Mouse (Mus musculus) lung, adult 2 months (tissue): ENCODE measurements around the gene Acvr1b.

Experiments
- CTCF ChIP-seq: fragments of 200-500 bp; IDR thresholded peaks from 2 replicates; pipeline ENCODE4 v1.5.1; 2011; ENCODE audit warnings: mild to moderate bottlenecking, low read length, control low read depth; ENCODE audit not compliant: insufficient read depth
- POLR2A ChIP-seq: fragments of 200-500 bp; IDR thresholded peaks from 2 replicates; pipeline ENCODE4 v1.6.1; 2011; ENCODE audit warnings: low read depth, mild to moderate bottlenecking, control low read depth, low read length, borderline replicate concordance; ENCODE audit errors: extremely low read depth

- TF ChIP-seq CTCF (no peak), POLR2A (no peak)
Observed at GRCm38 (mm10) chr15:101129412-101129811, 44.5 kb upstream of the Acvr1b start.
